Mouse (Mus musculus): ENCODE measurements around the gene Olfr1373. TPM values are rescaled to one million over a fixed set of nuclear protein-coding genes. Genes with fewer than 3 reads are reported as not detected.
"Not testable (repeated sequence)": the region's sequence is repeated elsewhere in the genome, so short reads cannot be mapped to it uniquely, and the experiment has no call there.

Gene Olfr1373
- polyA plus RNA-seq (2014; fragmentation: Nextera tagmentation; extraction: Ambion mirVana): not detected in 2 replicates

DNA sequence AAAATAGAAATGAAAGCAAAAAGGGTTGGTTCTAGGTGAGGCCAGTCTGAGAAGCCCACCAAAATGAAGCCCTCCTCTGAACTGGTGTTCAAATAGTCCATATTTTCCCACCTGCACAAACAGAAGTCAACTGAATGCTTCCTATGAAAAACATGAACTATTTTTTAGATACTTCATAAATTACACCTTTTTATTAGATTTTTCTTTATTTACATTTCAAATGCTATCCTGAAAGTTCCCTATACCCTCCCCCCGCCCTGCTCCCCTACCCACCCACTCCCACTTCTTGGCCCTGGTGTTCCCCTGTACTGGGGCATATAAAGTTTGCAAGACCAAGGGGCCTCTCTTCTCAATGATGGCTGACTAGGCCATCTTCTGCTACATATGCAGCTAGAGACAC is at the start of gene Olfr1373:
Gene Olfr1373 (minus strand): TSS at position 101 of the 400 bp plus-strand sequence.
- 57% methylated on average over 1 of the region's 1 CpGs for WGBS
- H3K9ac ChIP-seq (ENCODE audit: low read length); H3K27me3 ChIP-seq (ENCODE audit: control insufficient read depth, insufficient read depth, low read length): not testable (repeated sequence)

DNA sequence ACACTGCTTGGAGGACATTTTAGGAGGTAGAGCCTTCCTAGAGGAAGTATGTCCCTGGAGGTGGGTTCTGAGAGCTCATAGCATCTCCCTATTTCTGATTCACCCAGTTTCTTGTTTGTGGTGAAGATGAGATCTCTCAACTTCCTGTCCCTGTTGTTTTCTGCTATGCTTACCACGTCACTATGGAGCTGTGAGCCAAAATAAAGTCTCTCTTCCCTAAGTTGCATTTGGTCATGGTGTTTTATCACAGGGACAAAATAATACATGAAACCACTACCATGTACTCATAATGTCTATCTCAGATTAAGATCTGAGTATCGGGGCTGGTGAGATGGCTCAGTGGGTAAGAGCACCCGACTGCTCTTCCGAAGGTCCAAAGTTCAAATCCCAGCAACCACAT is 35.3 kb upstream of the Olfr1373 start:
- not testable (repeated sequence) for H3K27ac ChIP-seq (replicated peaks in 1 of 2; ENCODE audit: control insufficient read depth in 1 of 2, insufficient read depth in 1 of 2, low read depth in 2 of 2, low read length in 2 of 2); H3K4me3 ChIP-seq (ENCODE audit: control insufficient read depth in 1 of 2, insufficient read depth in 1 of 2, low read depth in 1 of 2, low read length in 2 of 2); H3K4me2 ChIP-seq (ENCODE audit: low read length); H3K9ac ChIP-seq (ENCODE audit: low read length); H3K36me3 ChIP-seq (ENCODE audit: control insufficient read depth, insufficient read depth, low read length); H3K9me3 ChIP-seq (ENCODE audit: control insufficient read depth, low read length); H3K27me3 ChIP-seq (ENCODE audit: control insufficient read depth, insufficient read depth, low read length); ATAC-seq (ENCODE audit: insufficient number of reproducible peaks, insufficient read depth, low FRiP score, low read depth); H3K4me1 ChIP-seq (ENCODE audit: control insufficient read depth in 2 of 2, insufficient read depth in 2 of 2, low read length in 2 of 2)
- WGBS: 83% methylated on average over 4 of the region's 4 CpGs

More for the DNA sequence above, at the start of gene Olfr1373:
- H3K36me3 ChIP-seq (ENCODE audit: control insufficient read depth, insufficient read depth, low read length); H3K4me1 ChIP-seq (ENCODE audit: control insufficient read depth in 2 of 2, insufficient read depth in 2 of 2, low read length in 2 of 2); H3K27ac ChIP-seq (replicated peaks in 1 of 2; ENCODE audit: control insufficient read depth in 1 of 2, insufficient read depth in 1 of 2, low read depth in 2 of 2, low read length in 2 of 2); H3K4me3 ChIP-seq (ENCODE audit: control insufficient read depth in 1 of 2, insufficient read depth in 1 of 2, low read depth in 1 of 2, low read length in 2 of 2); H3K4me2 ChIP-seq (ENCODE audit: low read length); ATAC-seq (ENCODE audit: insufficient number of reproducible peaks, insufficient read depth, low FRiP score, low read depth); H3K9me3 ChIP-seq (ENCODE audit: control insufficient read depth, low read length): not testable (repeated sequence)

DNA sequence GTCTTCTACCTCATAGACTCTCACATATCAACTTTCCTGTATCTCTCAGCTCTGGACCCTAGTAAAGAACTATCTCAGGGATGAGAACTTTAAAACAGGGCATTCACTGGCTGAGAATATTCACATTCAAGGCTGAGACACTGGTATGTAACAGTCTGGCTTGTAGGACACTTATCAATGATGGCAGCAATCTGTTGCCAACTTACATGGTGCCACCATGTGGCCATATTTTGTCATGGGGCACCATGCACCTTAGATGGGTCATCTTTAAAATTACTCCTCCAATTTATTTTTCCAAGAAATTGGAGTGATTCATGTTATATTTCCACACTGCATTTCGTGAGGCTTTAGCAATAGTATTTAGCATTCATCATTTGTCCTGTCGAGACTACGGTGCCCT is 34.6 kb upstream of the Olfr1373 start:
- WGBS: no CpG with 5 or more reads among the region's 3 CpGs
- H3K4me3 ChIP-seq (ENCODE audit: control insufficient read depth in 1 of 2, insufficient read depth in 1 of 2, low read depth in 1 of 2, low read length in 2 of 2); H3K27me3 ChIP-seq (ENCODE audit: control insufficient read depth, insufficient read depth, low read length); H3K36me3 ChIP-seq (ENCODE audit: control insufficient read depth, insufficient read depth, low read length); ATAC-seq (ENCODE audit: insufficient number of reproducible peaks, insufficient read depth, low FRiP score, low read depth); H3K4me2 ChIP-seq (ENCODE audit: low read length); H3K9ac ChIP-seq (ENCODE audit: low read length); H3K4me1 ChIP-seq (ENCODE audit: control insufficient read depth in 2 of 2, insufficient read depth in 2 of 2, low read length in 2 of 2); H3K9me3 ChIP-seq (ENCODE audit: control insufficient read depth, low read length); H3K27ac ChIP-seq (replicated peaks in 1 of 2; ENCODE audit: control insufficient read depth in 1 of 2, insufficient read depth in 1 of 2, low read depth in 2 of 2, low read length in 2 of 2): not testable (repeated sequence)

DNA sequence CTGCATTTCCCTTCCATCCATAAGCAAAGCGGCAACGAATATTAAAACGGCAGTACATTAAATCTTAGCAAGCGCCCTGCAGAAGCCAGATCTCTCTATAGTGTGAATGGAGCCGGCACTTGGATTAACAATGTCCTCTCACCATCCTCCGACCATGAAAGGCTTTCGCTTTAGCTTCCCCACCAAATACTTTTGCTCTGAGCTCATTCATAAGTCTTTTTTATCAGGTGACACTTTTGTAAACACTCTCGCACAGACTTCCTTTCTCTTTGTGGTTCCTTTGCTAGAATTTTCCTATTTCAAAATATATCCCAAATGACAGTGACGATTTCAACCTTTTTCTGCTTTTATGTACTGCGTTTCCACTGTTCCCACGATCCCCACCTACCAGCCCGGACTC is 23.1 kb upstream of the Olfr1373 start:
- H3K4me1 ChIP-seq (ENCODE audit: control insufficient read depth in 2 of 2, insufficient read depth in 2 of 2, low read length in 2 of 2): peaks cover 0 to 4% of the 10 kb centered on the region in 2 experiments; a peak in 2 of 4 replicates
- peak overlapping the region; percentile 77 for H3K4me2 ChIP-seq (ENCODE audit: low read length)
- no peaks in the 10 kb centered on the region for H3K9me3 ChIP-seq (ENCODE audit: control insufficient read depth, low read length)
- 13% methylated on average over 12 of the region's 12 CpGs for WGBS
- H3K27me3 ChIP-seq (ENCODE audit: control insufficient read depth, insufficient read depth, low read length): peaks cover 15% of the 10 kb centered on the region
- H3K9ac ChIP-seq (ENCODE audit: low read length): peak overlapping the region; percentile 62
- no peak overlapping the region for H3K27ac ChIP-seq (replicated peaks in 1 of 2; ENCODE audit: control insufficient read depth in 1 of 2, insufficient read depth in 1 of 2, low read depth in 2 of 2, low read length in 2 of 2)
- H3K4me3 ChIP-seq (ENCODE audit: control insufficient read depth in 1 of 2, insufficient read depth in 1 of 2, low read depth in 1 of 2, low read length in 2 of 2): peak overlapping the region; percentile 51 to 60
- no peaks in the 10 kb centered on the region for H3K36me3 ChIP-seq (ENCODE audit: control insufficient read depth, insufficient read depth, low read length)
- no peak for ATAC-seq (ENCODE audit: insufficient number of reproducible peaks, insufficient read depth, low FRiP score, low read depth)

DNA sequence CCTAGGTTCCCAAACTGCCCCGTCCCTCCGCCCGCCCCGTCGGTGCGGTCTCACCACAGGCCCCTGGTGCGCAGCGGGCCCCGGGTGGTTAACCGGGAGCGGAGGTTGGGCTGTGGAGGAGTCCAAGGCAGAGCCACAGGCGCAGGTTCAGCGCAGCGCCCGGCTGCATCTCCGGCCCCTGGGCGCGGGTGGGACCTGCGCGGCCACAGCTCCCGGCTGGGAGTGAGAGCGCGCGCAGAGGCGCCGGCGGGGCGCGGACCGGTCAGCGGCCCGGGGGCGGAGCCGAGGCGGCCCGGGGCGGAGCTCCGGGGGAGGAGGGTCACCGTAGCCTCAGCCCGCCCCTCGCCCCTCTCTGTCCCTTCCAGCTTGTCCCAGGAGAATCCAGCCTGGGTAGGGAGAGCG is 22.6 kb upstream of the Olfr1373 start:
- peaks cover 14% of the 10 kb centered on the region for H3K27me3 ChIP-seq (ENCODE audit: control insufficient read depth, insufficient read depth, low read length)

DNA sequence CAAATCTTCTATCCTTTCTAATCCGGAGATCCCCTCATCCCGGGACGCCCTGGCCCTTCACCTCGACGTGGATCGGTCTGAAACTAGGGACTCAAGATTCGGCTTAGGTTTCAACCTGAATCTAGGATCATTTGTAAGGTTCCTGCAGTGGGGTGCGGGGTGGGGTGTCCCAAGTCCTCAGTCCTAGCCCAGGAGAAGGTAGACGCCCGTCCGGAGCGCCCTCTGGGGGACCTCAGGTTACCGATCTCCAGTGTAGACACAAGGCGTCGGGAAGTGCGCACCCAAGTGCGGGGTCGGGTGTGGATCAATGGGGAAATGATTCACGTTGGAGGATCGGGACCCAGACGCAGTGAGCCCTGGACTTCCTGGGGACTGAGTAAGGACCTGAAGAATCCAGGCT is 21.8 kb upstream of the Olfr1373 start:
- peak overlapping the region; percentile 77 for H3K4me2 ChIP-seq (ENCODE audit: low read length)
- H3K27ac ChIP-seq (replicated peaks in 1 of 2; ENCODE audit: control insufficient read depth in 1 of 2, insufficient read depth in 1 of 2, low read depth in 2 of 2, low read length in 2 of 2): no peak overlapping the region
- no peaks in the 10 kb centered on the region for H3K9me3 ChIP-seq (ENCODE audit: control insufficient read depth, low read length)
- WGBS: 3% methylated on average over 21 of the region's 21 CpGs
- peak overlapping the region; percentile 18 to 51 for H3K4me3 ChIP-seq (ENCODE audit: control insufficient read depth in 1 of 2, insufficient read depth in 1 of 2, low read depth in 1 of 2, low read length in 2 of 2)
- H3K27me3 ChIP-seq (ENCODE audit: control insufficient read depth, insufficient read depth, low read length): peaks cover 9% of the 10 kb centered on the region; the same call in 1 of the 2 replicates
- H3K9ac ChIP-seq (ENCODE audit: low read length): no peak overlapping the region
- H3K36me3 ChIP-seq (ENCODE audit: control insufficient read depth, insufficient read depth, low read length): no peaks in the 10 kb centered on the region
- peaks cover 0 to 4% of the 10 kb centered on the region in 2 experiments; a peak in 2 of 4 replicates for H3K4me1 ChIP-seq (ENCODE audit: control insufficient read depth in 2 of 2, insufficient read depth in 2 of 2, low read length in 2 of 2)
- ATAC-seq (ENCODE audit: insufficient number of reproducible peaks, insufficient read depth, low FRiP score, low read depth): no peak

More for the DNA sequence above, 22.6 kb upstream of the Olfr1373 start:
- not testable (repeated sequence) for H3K4me1 ChIP-seq (ENCODE audit: control insufficient read depth in 2 of 2, insufficient read depth in 2 of 2, low read length in 2 of 2); H3K9me3 ChIP-seq (ENCODE audit: control insufficient read depth, low read length); H3K36me3 ChIP-seq (ENCODE audit: control insufficient read depth, insufficient read depth, low read length); H3K27ac ChIP-seq (replicated peaks in 1 of 2; ENCODE audit: control insufficient read depth in 1 of 2, insufficient read depth in 1 of 2, low read depth in 2 of 2, low read length in 2 of 2)
- 1% methylated on average over 33 of the region's 42 CpGs for WGBS
- peak; percentile 75 for ATAC-seq (ENCODE audit: insufficient number of reproducible peaks, insufficient read depth, low FRiP score, low read depth)
- Histone ChIP-seq H3K4me2 (ENCODE audit: low read length) (peak overlapping the region; percentile 77), H3K9ac (ENCODE audit: low read length) (peak overlapping the region; percentile 62), H3K4me3 (ENCODE audit: control insufficient read depth in 1 of 2, insufficient read depth in 1 of 2, low read depth in 1 of 2, low read length in 2 of 2) (peak overlapping the region; percentile 51 to 60)

DNA sequence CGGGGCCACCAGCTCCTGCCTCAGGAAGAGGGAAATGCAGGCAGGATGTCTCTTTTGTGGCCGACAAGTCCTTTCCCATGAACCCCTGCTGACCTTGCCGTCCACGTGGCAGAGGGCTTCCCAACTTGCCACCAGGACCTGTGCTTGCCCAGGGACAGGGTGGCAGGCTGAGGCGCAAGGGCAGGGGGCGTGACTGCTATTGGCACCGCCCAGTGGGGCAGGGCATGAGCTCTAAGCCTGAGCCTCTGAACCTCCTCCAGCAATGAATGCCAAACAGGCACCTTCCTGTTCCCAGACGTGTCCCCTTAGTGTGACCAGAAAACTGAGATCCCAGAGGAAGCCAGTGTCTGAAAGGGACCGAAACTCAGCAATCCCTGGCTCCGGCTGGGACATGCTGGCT is 18.6 kb upstream of the Olfr1373 start:
- no peaks in the 10 kb centered on the region for H3K9me3 ChIP-seq (ENCODE audit: control insufficient read depth, low read length)
- no peaks in the 10 kb centered on the region for H3K36me3 ChIP-seq (ENCODE audit: control insufficient read depth, insufficient read depth, low read length)
- no peak for ATAC-seq (ENCODE audit: insufficient number of reproducible peaks, insufficient read depth, low FRiP score, low read depth)
- peaks cover 9% of the 10 kb centered on the region; the same call in 1 of the 2 replicates for H3K27me3 ChIP-seq (ENCODE audit: control insufficient read depth, insufficient read depth, low read length)
- H3K4me1 ChIP-seq (ENCODE audit: control insufficient read depth in 2 of 2, insufficient read depth in 2 of 2, low read length in 2 of 2): peaks cover 0 to 4% of the 10 kb centered on the region in 2 experiments; a peak in 2 of 4 replicates
- no peak overlapping the region for H3K27ac ChIP-seq (replicated peaks in 1 of 2; ENCODE audit: control insufficient read depth in 1 of 2, insufficient read depth in 1 of 2, low read depth in 2 of 2, low read length in 2 of 2)
- no peak overlapping the region for H3K9ac ChIP-seq (ENCODE audit: low read length)
- no peak overlapping the region for H3K4me3 ChIP-seq (ENCODE audit: control insufficient read depth in 1 of 2, insufficient read depth in 1 of 2, low read depth in 1 of 2, low read length in 2 of 2)
- WGBS: 26% methylated on average over 10 of the region's 10 CpGs
- H3K4me2 ChIP-seq (ENCODE audit: low read length): no peak overlapping the region

DNA sequence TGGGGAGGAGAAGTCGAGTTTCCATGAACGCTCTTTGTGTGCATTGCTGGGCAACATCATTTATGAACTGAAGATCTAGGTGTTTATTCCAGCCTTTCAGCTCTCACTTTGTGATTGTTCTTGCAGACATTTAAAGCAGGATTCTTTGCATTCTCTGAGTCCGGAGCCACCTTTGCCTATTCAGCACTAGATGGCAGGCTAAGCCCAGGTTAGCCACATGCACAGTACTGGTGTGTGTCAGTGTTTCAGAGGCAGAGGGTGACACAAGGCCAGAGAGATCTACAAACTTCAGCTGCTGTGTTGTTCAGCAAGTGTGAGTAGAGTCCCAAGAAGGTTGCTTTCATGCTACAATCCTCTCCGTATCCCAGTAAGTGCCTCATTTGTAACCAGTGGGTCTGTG is 1.7 kb downstream of the Olfr1373 start:
- not testable (repeated sequence) for H3K4me3 ChIP-seq (ENCODE audit: control insufficient read depth in 1 of 2, insufficient read depth in 1 of 2, low read depth in 1 of 2, low read length in 2 of 2); H3K9me3 ChIP-seq (ENCODE audit: control insufficient read depth, low read length); ATAC-seq (ENCODE audit: insufficient number of reproducible peaks, insufficient read depth, low FRiP score, low read depth); H3K36me3 ChIP-seq (ENCODE audit: control insufficient read depth, insufficient read depth, low read length); H3K27me3 ChIP-seq (ENCODE audit: control insufficient read depth, insufficient read depth, low read length); H3K9ac ChIP-seq (ENCODE audit: low read length); H3K4me1 ChIP-seq (ENCODE audit: control insufficient read depth in 2 of 2, insufficient read depth in 2 of 2, low read length in 2 of 2); H3K4me2 ChIP-seq (ENCODE audit: low read length); H3K27ac ChIP-seq (replicated peaks in 1 of 2; ENCODE audit: control insufficient read depth in 1 of 2, insufficient read depth in 1 of 2, low read depth in 2 of 2, low read length in 2 of 2)
- WGBS: 27% methylated on average over 4 of the region's 4 CpGs
